ENCODE assay signal across 8 mouse cellular contexts in genomic region chr6:71927911-71928310, GRCm38 (mm10). TPM values are rescaled to one million over a fixed set of nuclear protein-coding genes. Genes with fewer than 3 reads are reported as not detected.
DNase-seq lines count a peak whose midpoint lies in the region; ATAC-seq and TF ChIP-seq lines count a peak whose summit lies in the region.

No protein-coding gene starts in this region.

- H3K36me3 ChIP-seq in forebrain, embryonic 11.5 days (ENCODE audit: control insufficient read depth, insufficient read depth, low read length), result peaks cover 6% of the 10 kb centered on the region; the same call in 1 of the 2 replicates
- H3K36me3 ChIP-seq in forebrain, embryonic 13.5 days (ENCODE audit: poor library complexity, severe bottlenecking), result peaks cover 82% of the 10 kb centered on the region
- H3K36me3 ChIP-seq in forebrain, embryonic 16.5 days (ENCODE audit: control insufficient read depth, insufficient read depth), result peaks cover 18% of the 10 kb centered on the region
- peaks cover 4% of the 10 kb centered on the region; the same call in 1 of the 2 replicates for H3K36me3 ChIP-seq in lung, postnatal 0 days (ENCODE audit: insufficient read depth, low read length)

- H3K9ac ChIP-seq in forebrain, embryonic 11.5 days (ENCODE audit: low read length), result no peak overlapping the region
- H3K9ac ChIP-seq in forebrain, embryonic 13.5 days, result no peak overlapping the region
- H3K9ac ChIP-seq in forebrain, embryonic 16.5 days (replicated peaks; ENCODE audit: low read depth, low read length), result no peak overlapping the region
- H3K9ac ChIP-seq in lung, postnatal 0 days (replicated peaks; ENCODE audit: low read depth), result no peak overlapping the region

- peak; percentile 88 for TF ChIP-seq CTCF in lung, postnatal 0 days (IDR thresholded peaks at IDR 0.05)

- no peaks in the 10 kb centered on the region for H3K9me3 ChIP-seq in forebrain, embryonic 11.5 days (ENCODE audit: control insufficient read depth, low read length)
- H3K9me3 ChIP-seq in forebrain, embryonic 13.5 days (replicated peaks), result no peaks in the 10 kb centered on the region
- H3K9me3 ChIP-seq in forebrain, embryonic 16.5 days (ENCODE audit: control insufficient read depth, low read length), result no peaks in the 10 kb centered on the region
- H3K9me3 ChIP-seq in lung, postnatal 0 days (ENCODE audit: low read length), result no peaks in the 10 kb centered on the region

- no peak overlapping the region for H3K4me3 ChIP-seq in forebrain, embryonic 11.5 days (ENCODE audit: low read depth, low read length)
- no peak overlapping the region for H3K4me3 ChIP-seq in forebrain, embryonic 13.5 days
- H3K4me3 ChIP-seq in forebrain, embryonic 16.5 days (replicated peaks; ENCODE audit: low read length), result no peak overlapping the region
- no peak overlapping the region for H3K4me3 ChIP-seq in lung, postnatal 0 days (ENCODE audit: low read depth, low read length)

- no peak for TF ChIP-seq EP300 in lung, postnatal 0 days (IDR thresholded peaks at IDR 0.05)

- H3K27me3 ChIP-seq in forebrain, embryonic 11.5 days (ENCODE audit: control insufficient read depth, insufficient read depth, low read length), result no peaks in the 10 kb centered on the region
- no peaks in the 10 kb centered on the region for H3K27me3 ChIP-seq in forebrain, embryonic 13.5 days
- no peaks in the 10 kb centered on the region for H3K27me3 ChIP-seq in forebrain, embryonic 16.5 days (replicated peaks; ENCODE audit: control insufficient read depth, insufficient read depth, low read length)
- H3K27me3 ChIP-seq in lung, postnatal 0 days (replicated peaks; ENCODE audit: insufficient read depth, low read length), result no peaks in the 10 kb centered on the region

- H3K27ac ChIP-seq in forebrain, embryonic 11.5 days (ENCODE audit: low read depth, low read length), result no peak overlapping the region
- H3K27ac ChIP-seq in forebrain, embryonic 13.5 days, result no peak overlapping the region
- H3K27ac ChIP-seq in forebrain, embryonic 16.5 days (ENCODE audit: low read length), result no peak overlapping the region
- no peak overlapping the region for H3K27ac ChIP-seq in lung, postnatal 0 days (ENCODE audit: low read length)

- peak; percentile 60 for DNase-seq in forebrain, embryonic 11.5 days (ENCODE audit: low spot score)
- peak; percentile 51 to 60 for DNase-seq in B cell, adult 2 months
- DNase-seq in c-Kit-positive CD71-positive TER-119-positive erythroid progenitor cells, embryonic 14.5 days (ENCODE audit: low spot score), result peak; percentile 12
- DNase-seq in kidney, postnatal 36 days, result peak; percentile 68 to 81
- peak; percentile 69 for DNase-seq in lung, postnatal 0 days (ENCODE audit: low spot score)
- peak; percentile 71 to 78 for DNase-seq in right cerebral cortex, adult 2 months (ENCODE audit: low spot score in 2 of 2)

- no peaks in the 10 kb centered on the region for H3K4me1 ChIP-seq in forebrain, embryonic 11.5 days (replicated peaks; ENCODE audit: control insufficient read depth, insufficient read depth, low read length)
- no peaks in the 10 kb centered on the region for H3K4me1 ChIP-seq in forebrain, embryonic 13.5 days
- H3K4me1 ChIP-seq in forebrain, embryonic 16.5 days (replicated peaks; ENCODE audit: control insufficient read depth, insufficient read depth, low read length), result no peaks in the 10 kb centered on the region
- no peaks in the 10 kb centered on the region for H3K4me1 ChIP-seq in lung, postnatal 0 days (ENCODE audit: insufficient read depth, low read depth, low read length)

- no peak for ATAC-seq in forebrain, embryonic 11.5 days (replicated peaks; ENCODE audit: low FRiP score)
- ATAC-seq in forebrain, embryonic 13.5 days, result no peak
- ATAC-seq in forebrain, embryonic 16.5 days, result peak; percentile 54; the same call in 1 of the 2 replicates
- ATAC-seq in lung, postnatal 0 days, result no peak

- no peak overlapping the region for H3K4me2 ChIP-seq in forebrain, embryonic 11.5 days (ENCODE audit: low read depth, low read length, severe bottlenecking)
- H3K4me2 ChIP-seq in forebrain, embryonic 13.5 days, result no peak overlapping the region
- H3K4me2 ChIP-seq in forebrain, embryonic 16.5 days (ENCODE audit: low read length), result no peak overlapping the region
- H3K4me2 ChIP-seq in lung, postnatal 0 days (replicated peaks; ENCODE audit: low read depth, low read length), result no peak overlapping the region

RNA-seq across cellular contexts. Expression of gene Polr1a, which starts 19.1 kb away (rescaled TPM):
- polyA plus RNA-seq in forebrain, embryonic 11.5 days (2014; fragmentation: Nextera tagmentation; extraction: Ambion mirVana), result 32.9 and 38.5 TPM in 2 replicates
- polyA plus RNA-seq in forebrain, embryonic 13.5 days (2015; fragmentation: Nextera tagmentation; extraction: Ambion mirVana), result 19.2 and 25.2 TPM in 2 replicates
- 20.1 and 21.2 TPM in 2 replicates for polyA plus RNA-seq in forebrain, embryonic 16.5 days (2015; fragmentation: Nextera tagmentation; extraction: Ambion mirVana)
- polyA plus RNA-seq in lung, postnatal 0 days (2015; fragmentation: Nextera tagmentation; extraction: Ambion mirVana), result 6.1 and 7.6 TPM in 2 replicates

RNA-seq across cellular contexts. Expression of gene Ptcd3, which starts 19.4 kb away (rescaled TPM):
- polyA plus RNA-seq in forebrain, embryonic 11.5 days (2014; fragmentation: Nextera tagmentation; extraction: Ambion mirVana), result 130 and 142 TPM in 2 replicates
- 98.1 and 112 TPM in 2 replicates for polyA plus RNA-seq in forebrain, embryonic 13.5 days (2015; fragmentation: Nextera tagmentation; extraction: Ambion mirVana)
- 102 and 104 TPM in 2 replicates for polyA plus RNA-seq in forebrain, embryonic 16.5 days (2015; fragmentation: Nextera tagmentation; extraction: Ambion mirVana)
- polyA plus RNA-seq in lung, postnatal 0 days (2015; fragmentation: Nextera tagmentation; extraction: Ambion mirVana), result 25.0 and 27.8 TPM in 2 replicates

Comparison
In these comparisons a context has a peak if more than half of its experiments do, and no peak if none do; other contexts are left out.
1. DNase-seq: peak in every context shown above with its lines; median percentile 74 in kidney, postnatal 36 days; 74 in right cerebral cortex, adult 2 months; 69 in lung, postnatal 0 days; 60 in forebrain, embryonic 11.5 days; 56 in B cell, adult 2 months; 12 in c-Kit-positive CD71-positive TER-119-positive erythroid progenitor cells, embryonic 14.5 days.